Mouse (Mus musculus) stomach, embryonic 16.5 days (tissue): ENCODE results near the gene Zfp712. TPM values are rescaled to one million over a fixed set of nuclear protein-coding genes. Genes with fewer than 3 reads are reported as not detected.

Experiments used
- ATAC-seq: fragments of 200-750 bp; cut with Nextera tagmentation; 2 replicates; pipeline ENCODE4 v1.8.0; 2017; ENCODE audit warnings: moderate number of reproducible peaks, moderate TSS enrichment; ENCODE audit not compliant: insufficient read depth, low FRiP score
- H3K27ac ChIP-seq: fragments of 300-500 bp; sonication (generic); 2 replicates; pipeline ENCODE4 v1.5.1; 2014; ENCODE audit warnings: low read length
- H3K27me3 ChIP-seq: fragments of 300-500 bp; sonication (generic); 2 replicates; pipeline ENCODE4 v1.6.1; 2014; ENCODE audit warnings: low read length, control low read depth, mixed read lengths; ENCODE audit not compliant: control insufficient read depth, insufficient read depth
- H3K36me3 ChIP-seq: fragments of 300-500 bp; sonication (generic); 2 replicates; pipeline ENCODE4 v1.6.1; 2014; ENCODE audit warnings: low read length; ENCODE audit not compliant: control insufficient read depth, insufficient read depth
- H3K4me1 ChIP-seq: fragments of 300-500 bp; sonication (generic); 2 replicates; pipeline ENCODE4 v1.6.1; 2014; ENCODE audit warnings: low read length, control low read depth, mixed read lengths; ENCODE audit not compliant: control insufficient read depth, insufficient read depth
- H3K4me2 ChIP-seq: fragments of 300-500 bp; sonication (generic); 2 replicates; pipeline ENCODE4 v1.6.1; 2014; ENCODE audit warnings: low read depth, low read length, mixed read lengths
- H3K4me3 ChIP-seq: fragments of 300-500 bp; sonication (generic); replicated peaks from 2 replicates; pipeline ENCODE4 v1.5.1; 2014; ENCODE audit warnings: mild to moderate bottlenecking, low read length
- H3K9ac ChIP-seq: fragments of 300-500 bp; sonication (generic); 2 replicates; pipeline ENCODE4 v1.6.1; 2014; ENCODE audit warnings: low read length
- H3K9me3 ChIP-seq: fragments of 300-500 bp; sonication (generic); replicated peaks from 2 replicates; pipeline ENCODE4 v1.6.1; 2016; ENCODE audit warnings: low read length, control low read depth; ENCODE audit not compliant: control insufficient read depth
- WGBS: fragments of 180-500 bp; shearing (Covaris S2); extraction: QIAGEN DNeasy Blood & Tissue Kit; methylation state at CpG from one replicate; pipeline ENCODE4 v1.1.7; 2014; 5-methylcytosine and 5-hydroxymethylcytosine counted together
- polyA plus RNA-seq: library from polyadenylated mRNA; unstranded; fragments of >200 nt; fragmentation: Nextera tagmentation; extraction: Ambion mirVana; gene quantifications from 2 replicates; pipeline ENCODE4 v1.2.1, GENCODE M21; 2015

Gene Zfp712
- polyA plus RNA-seq, 1 experiment from 2014 or later, result 3.9 TPM

GRCm38 (mm10) chr13:67072786-67073185, 11.8 kb upstream of the Zfp712 start:
- WGBS, result 96% methylated on average over 2 of the region's 2 CpGs
- no peaks in the 10 kb centered on the region for H3K27me3 ChIP-seq
- H3K9me3 ChIP-seq, result peaks cover 18% of the 10 kb centered on the region
- peaks cover 39% of the 10 kb centered on the region for H3K36me3 ChIP-seq
- no peak overlapping the region for H3K4me3 ChIP-seq
- H3K4me1 ChIP-seq, result no peaks in the 10 kb centered on the region
- no peak overlapping the region for H3K4me2 ChIP-seq
- H3K9ac ChIP-seq, result no peak overlapping the region
- no peak overlapping the region for H3K27ac ChIP-seq
- ATAC-seq, result no peak

- Histone ChIP-seq H3K36me3 (peaks cover 12% of the 10 kb centered on the region), H3K4me2 (no peak overlapping the region), H3K9me3 (peaks cover 8% of the 10 kb centered on the region; the same call in 1 of the 2 replicates), H3K27me3 (no peaks in the 10 kb centered on the region), H3K4me1 (no peaks in the 10 kb centered on the region), H3K4me3 (no peak overlapping the region), H3K27ac (0 out of 2 replicates have a peak overlapping the region, but pooled peaks have one; percentile 23), H3K9ac (no peak overlapping the region)
- ATAC-seq, result no peak
- 83% methylated on average over 8 of the region's 8 CpGs for WGBS
Observed at GRCm38 (mm10) chr13:67065386-67065785, 4.4 kb upstream of the Zfp712 start.

- no peaks in the 10 kb centered on the region for H3K36me3 ChIP-seq
- ATAC-seq, result no peak
- no peak overlapping the region for H3K27ac ChIP-seq
- peaks cover 3% of the 10 kb centered on the region; the same call in 1 of the 2 replicates for H3K4me1 ChIP-seq
- 56% methylated on average over 7 of the region's 7 CpGs for WGBS
- no peak overlapping the region for H3K4me3 ChIP-seq
- H3K9ac ChIP-seq, result no peak overlapping the region
- H3K4me2 ChIP-seq, result no peak overlapping the region
- H3K9me3 ChIP-seq, result 0 out of 2 replicates have a peak, but pooled peaks cover 3% of the 10 kb centered on the region
- no peaks in the 10 kb centered on the region for H3K27me3 ChIP-seq
Observed at GRCm38 (mm10) chr13:67062427-67062826, 1.5 kb upstream of the Zfp712 start.

- Histone ChIP-seq H3K4me1 (peaks cover 3% of the 10 kb centered on the region; the same call in 1 of the 2 replicates), H3K4me3 (peak overlapping the region; percentile 74), H3K4me2 (peak overlapping the region; percentile 67), H3K27me3 (no peaks in the 10 kb centered on the region), H3K9ac (peak overlapping the region; percentile 82), H3K36me3 (no peaks in the 10 kb centered on the region), H3K27ac (peak overlapping the region; percentile 89), H3K9me3 (no peaks in the 10 kb centered on the region)
- WGBS, result 2% methylated on average over 12 of the region's 12 CpGs
- ATAC-seq, result peak; percentile 46
Observed at GRCm38 (mm10) chr13:67060161-67060785, 697 bp downstream of the Zfp712 start.

Other genes with a start within 250 kb of the Zfp712 start
- gene Gm10767, start 156.3 kb downstream of the Zfp712 start, polyA plus RNA-seq, result 2.0 and 2.5 TPM in 2 replicates
- gene Zfp708, start 36.8 kb upstream of the Zfp712 start, polyA plus RNA-seq, result 3.7 and 4.6 TPM in 2 replicates
- 3.1 and 3.3 TPM in 2 replicates for gene Gm28557, start 47.4 kb upstream of the Zfp712 start, polyA plus RNA-seq
- gene Rslcan18, start 55.1 kb upstream of the Zfp712 start, polyA plus RNA-seq, result 0.31 and 0.47 TPM in 2 replicates
- 1.9 and 2.1 TPM in 2 replicates for gene Zfp759, start 60.5 kb upstream of the Zfp712 start, polyA plus RNA-seq
- 7.5 and 10.0 TPM in 2 replicates for gene Rsl1, start 112.0 kb upstream of the Zfp712 start, polyA plus RNA-seq
- 2.1 and 2.2 TPM in 2 replicates for gene Zfp455, start 133.3 kb upstream of the Zfp712 start, polyA plus RNA-seq
- 1.4 and 1.6 TPM in 2 replicates for gene Zfp458, start 217.3 kb upstream of the Zfp712 start, polyA plus RNA-seq
- gene Zfp457, start 245.3 kb upstream of the Zfp712 start, polyA plus RNA-seq, result 0.42 and 0.85 TPM in 2 replicates